Mouse (Mus musculus): ENCODE measurements around the gene Gm815. TPM values are rescaled to one million over a fixed set of nuclear protein-coding genes. Genes with fewer than 3 reads are reported as not detected.

Gene Gm815
- polyA plus RNA-seq, 2 experiments from 2014 or later = not detected

DNA sequence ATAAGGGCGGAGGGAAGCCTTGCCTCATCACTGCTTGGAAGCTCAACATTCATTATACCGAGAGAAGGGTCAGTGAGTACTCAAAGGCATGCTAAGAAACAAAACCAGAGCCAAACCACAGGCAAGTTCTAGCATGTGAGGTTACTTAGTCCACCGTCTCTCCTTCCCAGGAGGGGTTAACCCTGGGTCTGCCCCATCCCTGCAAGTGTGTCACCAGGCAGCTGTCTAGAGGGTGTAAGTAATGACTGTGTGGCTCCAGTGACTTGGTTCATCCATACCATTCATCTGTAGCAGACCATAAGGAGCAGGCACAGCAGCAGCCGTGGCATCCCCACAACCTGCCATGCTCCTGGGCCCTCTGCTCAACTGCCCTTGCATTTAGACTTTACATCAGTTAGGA lies 5.8 kb upstream of the Gm815 start:
- ATAC-seq = no peak

DNA sequence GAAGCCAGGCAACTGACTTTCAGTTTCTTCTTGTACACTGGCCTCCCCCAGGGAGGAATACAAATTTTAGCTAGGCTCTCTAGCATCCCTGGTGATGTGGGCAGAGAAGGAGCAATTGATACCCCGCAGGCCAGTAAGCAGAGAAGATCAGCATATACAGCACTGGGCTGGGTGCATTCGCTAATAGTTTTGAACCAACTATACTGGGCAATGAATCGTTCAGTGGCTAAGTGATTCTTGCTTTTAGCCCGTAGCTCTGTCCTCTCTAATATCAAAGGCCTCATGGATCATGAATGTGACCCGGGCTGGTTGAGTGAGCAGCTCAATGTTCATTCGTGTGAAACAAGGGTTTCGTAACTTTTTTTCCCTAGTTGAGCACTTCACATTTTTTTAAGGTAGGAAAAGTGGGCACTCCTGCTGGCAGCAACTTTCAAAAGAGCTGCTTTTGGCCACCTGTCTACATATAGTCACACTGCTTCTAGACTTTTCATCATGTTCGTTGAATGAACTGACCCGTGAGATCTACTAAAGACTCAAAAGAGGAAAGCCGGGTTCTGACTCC lies 3.7 kb upstream of the Gm815 start:
- no peak for ATAC-seq

DNA sequence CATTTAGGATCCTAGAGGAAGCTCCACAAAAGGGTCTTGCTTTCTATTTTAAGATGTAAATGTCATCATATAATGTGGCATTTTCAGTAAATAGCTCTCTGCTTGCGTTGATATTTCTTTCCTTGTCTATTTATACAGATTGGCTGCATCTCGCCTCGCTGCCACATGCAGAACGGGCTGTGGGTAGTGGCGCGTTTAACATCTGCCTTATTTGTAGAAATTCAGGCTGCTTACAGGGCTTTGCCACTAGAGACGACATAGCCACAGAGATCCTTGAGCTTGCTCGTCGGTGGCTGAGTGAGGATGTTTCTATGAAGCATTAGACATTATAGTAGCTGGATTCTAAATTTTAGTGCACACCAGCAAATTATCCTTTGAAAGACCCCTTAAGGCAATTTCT lies 2.5 kb downstream of the Gm815 start:
- ATAC-seq = no peak

- no peak for ATAC-seq
These were observed 5.8 kb downstream of the Gm815 start for GRCm38 (mm10) chr19:26891306-26891964.

GRCm38 (mm10) chr19:26892861-26893260 lies 7.2 kb downstream of the Gm815 start:
- ATAC-seq = no peak

DNA sequence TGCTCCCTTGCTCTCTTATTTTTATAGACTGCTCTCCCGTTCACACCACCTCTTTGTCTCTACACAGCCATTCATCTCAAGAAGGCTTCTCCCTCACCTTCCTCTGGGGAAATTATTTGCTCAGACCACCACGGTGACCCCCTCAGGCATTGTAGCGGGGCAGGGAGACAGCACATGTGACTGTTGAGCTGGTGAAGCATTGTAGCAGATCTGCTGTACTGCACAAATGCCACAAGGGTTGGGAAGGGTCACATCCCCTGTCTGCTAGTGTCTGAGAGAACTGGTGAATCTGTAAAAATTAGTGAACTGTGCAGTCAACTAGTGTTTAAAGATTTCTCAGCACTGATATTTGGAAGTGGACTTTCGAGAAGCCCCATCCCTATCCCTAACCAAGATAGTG lies 16.5 kb downstream of the Gm815 start:
- ATAC-seq = no peak

DNA sequence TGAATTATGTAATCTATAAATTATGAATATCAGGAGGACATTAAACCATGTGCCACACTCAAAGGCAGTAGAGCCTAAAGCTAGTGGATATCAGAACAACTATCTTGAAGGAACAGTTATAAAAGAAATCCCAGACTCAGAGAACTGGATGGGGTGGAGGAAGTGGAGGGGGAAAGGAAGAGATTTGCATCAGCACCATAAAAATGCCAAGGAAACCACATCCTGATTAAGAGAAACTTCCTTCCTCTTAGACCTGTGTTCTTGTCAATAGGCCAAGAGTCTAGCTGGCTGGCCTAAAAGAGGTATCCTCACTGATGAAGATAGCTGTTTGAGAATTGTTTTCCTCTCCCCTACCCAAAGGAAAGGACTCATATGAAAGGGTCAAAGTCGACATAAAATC lies 28.6 kb downstream of the Gm815 start:
- ATAC-seq = no peak

GRCm38 (mm10) chr19:26920816-26921215 lies 35.1 kb downstream of the Gm815 start:
- ATAC-seq = no peak

DNA sequence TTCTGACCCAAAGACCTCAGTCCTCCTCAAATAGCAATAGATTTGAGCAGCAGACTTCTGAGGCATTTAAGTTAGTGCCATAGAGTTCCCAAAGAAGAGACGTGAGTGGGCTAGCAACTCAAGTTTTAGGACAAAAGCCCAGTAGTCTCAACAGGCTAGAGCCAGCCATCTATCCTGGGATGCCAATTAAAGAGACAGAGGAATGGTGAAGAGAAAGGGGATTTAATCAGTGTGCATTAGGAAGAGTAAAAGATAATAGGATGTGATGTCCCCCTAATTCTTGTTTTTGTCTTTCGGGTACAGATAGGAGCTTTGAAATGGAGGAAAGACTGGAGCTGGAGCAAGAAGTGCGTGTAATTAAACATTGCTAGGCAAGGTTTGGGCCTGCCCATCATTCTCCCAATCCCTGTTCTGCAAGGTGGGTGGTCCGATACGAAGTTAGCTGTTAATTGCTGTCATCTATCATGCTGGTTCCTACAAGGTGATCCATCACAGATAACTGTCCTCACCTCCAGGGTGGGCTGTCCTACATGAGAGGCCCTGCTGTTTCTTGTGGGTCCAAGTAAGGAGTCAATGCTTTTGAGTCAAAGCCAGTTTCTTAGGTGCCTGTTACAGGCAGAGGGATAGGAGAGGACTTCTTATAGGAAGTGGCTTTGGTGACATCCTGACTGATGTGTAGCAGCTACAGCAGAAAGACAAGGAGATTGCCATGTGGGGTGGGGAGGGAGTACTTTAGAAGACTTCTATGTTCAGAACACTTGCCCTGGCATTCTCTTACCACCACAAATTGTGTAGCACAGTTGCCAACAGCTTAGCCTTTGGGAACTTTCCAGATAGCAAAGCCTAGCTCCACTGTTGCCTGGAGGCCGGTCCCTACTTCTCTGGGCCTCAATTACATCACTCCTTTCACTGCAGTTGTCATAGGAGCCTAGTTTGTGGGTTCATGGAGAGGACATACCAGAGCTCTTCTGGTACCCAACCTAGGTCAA lies 44.9 kb downstream of the Gm815 start:
- no peak for ATAC-seq

DNA sequence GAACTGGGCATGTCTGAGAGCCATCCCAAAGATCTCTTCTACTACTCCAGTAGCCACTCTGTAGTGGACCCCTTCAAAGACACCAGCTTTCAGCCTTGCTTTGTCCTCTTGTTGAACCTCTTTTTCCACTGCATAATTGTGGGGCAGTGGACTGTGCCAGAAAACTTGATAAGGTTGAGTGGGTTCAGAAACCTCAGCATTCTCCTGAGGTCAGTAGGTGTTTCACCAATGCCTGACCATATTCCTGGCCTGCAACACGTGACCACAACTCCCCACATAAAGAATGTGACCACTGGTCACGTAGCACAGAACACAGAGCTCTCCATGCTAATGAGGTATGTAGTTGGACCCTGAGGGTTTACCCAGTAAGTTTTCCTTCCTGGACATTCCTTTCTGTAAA lies 48.5 kb downstream of the Gm815 start:
- no peak for ATAC-seq
